Mouse (Mus musculus) E14TG2a.4 (cell line): ENCODE measurements at regions not wholly inside any gene's neighbourhood (a gene's known extent, or its start where the extent isn't known, plus 50 kb on each side); places are given as distances from the start of the nearest gene placed in this dataset.

ENCODE experiments used
- CTCF ChIP-seq: conservative IDR thresholded peaks from 2 replicates; pipeline ENCODE4 v1.5.1; 2014; ENCODE audit warnings: low read length
- NANOG ChIP-seq: IDR thresholded peaks from 2 replicates; pipeline ENCODE4 v1.6.1; 2014; ENCODE audit warnings: borderline replicate concordance, low read length, mixed read lengths
- POU5F1 ChIP-seq: IDR thresholded peaks from 2 replicates; pipeline ENCODE4 v1.6.1; 2014; ENCODE audit warnings: low read length, borderline replicate concordance

DNA sequence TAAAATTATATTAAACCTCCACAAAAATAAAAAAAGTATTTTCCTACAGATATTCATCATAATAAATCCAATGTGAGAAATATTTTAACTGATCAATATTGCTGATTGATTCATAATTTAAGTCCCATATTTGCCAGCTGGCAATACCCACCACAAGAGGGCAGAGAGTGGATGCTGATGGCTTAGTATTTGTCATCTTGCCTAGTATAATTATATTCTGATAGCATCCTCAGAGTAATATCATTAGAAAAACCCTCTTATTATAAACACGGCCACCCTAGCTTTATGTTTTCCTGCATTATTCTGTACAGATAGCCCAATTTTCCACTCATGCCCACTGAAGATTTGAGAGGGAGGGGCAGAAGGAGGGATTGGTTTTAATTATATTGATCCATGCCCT is 436.4 kb downstream of the Cps1 start:
- TF ChIP-seq CTCF = no peak
- no peak for TF ChIP-seq NANOG
- no peak for TF ChIP-seq POU5F1
